9 mouse cellular contexts compared by ENCODE assay signal in genomic region chr2:72035616-72036015, GRCm38 (mm10). TPM values are rescaled to one million over a fixed set of nuclear protein-coding genes. Genes with fewer than 3 reads are reported as not detected.
DNase-seq lines count a peak whose midpoint lies in the region; ATAC-seq and TF ChIP-seq lines count a peak whose summit lies in the region.
"Had no signal": no experiment of that assay in that cellular context is flagged by ENCODE, and none has a peak within 500 bp of the region (broad histone marks: within the 10 kb centered on the region; RNA-seq: fewer than 3 reads in every experiment).

No protein-coding gene starts in this region.

- H3K9ac ChIP-seq in intestine, embryonic 15.5 days = no peak overlapping the region
- H3K9ac ChIP-seq: neural tube, embryonic 13.5 days had no signal

- no peak for ATAC-seq in intestine, embryonic 15.5 days

- 62% methylated on average over 8 of the region's 8 CpGs for WGBS in intestine, embryonic 15.5 days

- peaks cover 8% of the 10 kb centered on the region for H3K4me1 ChIP-seq in bone marrow macrophage, adult 2 months (ENCODE audit: control insufficient read depth, insufficient read depth, low read length)
- H3K4me1 ChIP-seq in intestine, embryonic 15.5 days (replicated peaks) = 0 out of 2 replicates have a peak, but pooled peaks cover 8% of the 10 kb centered on the region

- H3K27me3 ChIP-seq in intestine, embryonic 15.5 days (replicated peaks) = no peaks in the 10 kb centered on the region

- H3K9me3 ChIP-seq in intestine, embryonic 15.5 days = no peaks in the 10 kb centered on the region
- H3K9me3 ChIP-seq: neural tube, embryonic 13.5 days had no signal

- H3K4me3 ChIP-seq in bone marrow macrophage, adult 2 months (ENCODE audit: insufficient read depth, low read length) = no peak overlapping the region
- H3K4me3 ChIP-seq in intestine, embryonic 15.5 days (replicated peaks) = no peak overlapping the region
- H3K4me3 ChIP-seq: neural tube, embryonic 13.5 days had no signal

- TF ChIP-seq CTCF in bone marrow macrophage, adult 2 months (IDR thresholded peaks at IDR 0.05; ENCODE audit: low read depth, low read length) = peak; percentile 46

- H3K36me3 ChIP-seq in intestine, embryonic 15.5 days = no peaks in the 10 kb centered on the region
- H3K36me3 ChIP-seq: neural tube, embryonic 13.5 days had no signal

- peak; percentile 61 for DNase-seq in gastrocnemius, postnatal 10 days
- DNase-seq in gastrocnemius, adult 18-20 months (ENCODE audit: low spot score) = no peak
- peak; percentile 48 for DNase-seq in right cerebral cortex, adult 18-20 months
- DNase-seq in right cerebral cortex, postnatal 25 days = no peak
- peak; percentile 15 for DNase-seq in heart, adult 8-10 months (ENCODE audit: low spot score)
- DNase-seq in retina, postnatal 1 day = peak; percentile 31

- no peak overlapping the region for H3K4me2 ChIP-seq in intestine, embryonic 15.5 days (replicated peaks)
- H3K4me2 ChIP-seq: neural tube, embryonic 13.5 days had no signal

- no peak for TF ChIP-seq POLR2A in bone marrow macrophage, adult 2 months (IDR thresholded peaks at IDR 0.05; ENCODE audit: borderline replicate concordance, low read depth, low read length)

- H3K27ac ChIP-seq in bone marrow macrophage, adult 2 months (ENCODE audit: insufficient read depth, low read depth, low read length) = no peak overlapping the region
- H3K27ac ChIP-seq in intestine, embryonic 15.5 days = no peak overlapping the region
- H3K27ac ChIP-seq: neural tube, embryonic 13.5 days had no signal

RNA-seq across cellular contexts. Expression of gene Rapgef4, which starts 54.6 kb away (rescaled TPM):
- 1 to 10 TPM; 2.4 to 4.4 TPM for total RNA-seq in gastrocnemius, postnatal 10 days (2021)
- total RNA-seq in gastrocnemius, adult 18-20 months (2021) = 1 to 10 TPM; 1.2 to 4.2 TPM
- polyA plus RNA-seq in bone marrow macrophage, adult 2 months (2012; ENCODE audit: insufficient read depth, insufficient read length, missing spikeins) = not detected in 2 replicates
- total RNA-seq in heart, adult 8-10 months (2022) = 10 to 100 TPM; 35.0 to 50.5 (median 43.6) TPM
- polyA plus RNA-seq in intestine, embryonic 15.5 days (2015; fragmentation: Nextera tagmentation; extraction: Ambion mirVana) = 2.1 and 3.0 TPM in 2 replicates

Comparison
In these comparisons a context has a peak if more than half of its experiments do, and no peak if none do; other contexts are left out.
1. DNase-seq: peak in gastrocnemius, postnatal 10 days (single experiment), right cerebral cortex, adult 18-20 months (single experiment), heart, adult 8-10 months (single experiment) and retina, postnatal 1 day (single experiment); none in gastrocnemius, adult 18-20 months (single experiment) and right cerebral cortex, postnatal 25 days (single experiment).
2. RNA of gene Rapgef4, which starts 54.6 kb away (total RNA-seq): 35.0 to 50.5 TPM in heart, adult 8-10 months; 2.4 to 4.4 TPM in gastrocnemius, postnatal 10 days and 1.2 to 4.2 TPM in gastrocnemius, adult 18-20 months; every median in the first group is over 4 times any median in the second.